Mouse (Mus musculus) left cerebral cortex, adult 2 months (tissue): ENCODE measurements around the gene Mfn1. TPM values are rescaled to one million over a fixed set of nuclear protein-coding genes. Genes with fewer than 3 reads are reported as not detected.

ENCODE experiments used
- DNase-seq, 2 experiments: peaks; one replicate each; pipeline ENCODE4 v3.0.0; 2021 to 2022; ENCODE audit warnings: low spot score in 2 of 2, mixed read lengths in 1 of 2; ENCODE audit errors: extremely low spot score in 1 of 2
- H3K27ac ChIP-seq: fragments of 200-600 bp; 2 replicates; pipeline ENCODE4 v1.8.1; 2022
- H3K4me3 ChIP-seq: fragments of 200-600 bp; 2 replicates; pipeline ENCODE4 v1.8.1; 2022
- CTCF ChIP-seq: fragments of 200-600 bp; IDR thresholded peaks from 2 replicates; pipeline ENCODE4 v1.8.1; 2022; ENCODE audit warnings: antibody characterized with exemption, mild to moderate bottlenecking, moderate library complexity
- intact Hi-C: fragments of 180-260 bp; cut with DNase I; formaldehyde crosslinking; loops from one replicate; pipeline ENCODE4 v1.15.1; 2025
- total RNA-seq, 2 experiments: library from RNA; stranded (reverse); gene quantifications; 2 replicates each; pipeline ENCODE4 v1.2.3; 2021

Gene Mfn1
- total RNA-seq, 2 experiments from 2014 or later, result 119 to 123 TPM

GRCm38 (mm10) chr3:32495856-32496710 is 33.2 kb upstream of the Mfn1 start:
- Histone ChIP-seq H3K27ac (no peak overlapping the region), H3K4me3 (no peak overlapping the region)
- intact Hi-C loops, result no loop called here
- DNase-seq, result no peak
- TF ChIP-seq CTCF, result no peak

GRCm38 (mm10) chr3:32496711-32497070 is 32.6 kb upstream of the Mfn1 start:
- Histone ChIP-seq H3K4me3 (no peak overlapping the region), H3K27ac (no peak overlapping the region)
- no peak for DNase-seq
- intact Hi-C loops, result no loop called here
- no peak for TF ChIP-seq CTCF

GRCm38 (mm10) chr3:32500346-32500745 is 28.9 kb upstream of the Mfn1 start:
- no peak overlapping the region for H3K27ac ChIP-seq
- no peak for TF ChIP-seq CTCF
- intact Hi-C loops, result no loop called here
- no peak overlapping the region for H3K4me3 ChIP-seq
- no peak for DNase-seq

- H3K4me3 ChIP-seq, result no peak overlapping the region
- TF ChIP-seq CTCF, result no peak
- no peak for DNase-seq
- intact Hi-C loops, result loop anchor here (5.0 kb wide), 2 partner anchors 34 to 714 kb away; no protein-coding TSS in a partner anchor
- no peak overlapping the region for H3K27ac ChIP-seq
These were observed 23.4 kb upstream of the Mfn1 start for GRCm38 (mm10) chr3:32505841-32506240.

- Histone ChIP-seq H3K4me3 (no peak overlapping the region), H3K27ac (no peak overlapping the region)
- no peak for TF ChIP-seq CTCF
- no peak for DNase-seq
- intact Hi-C loops, result loop anchor here (5.0 kb wide), 2 partner anchors 34 to 714 kb away; no protein-coding TSS in a partner anchor
These were observed 22.7 kb upstream of the Mfn1 start for GRCm38 (mm10) chr3:32506366-32507225.

GRCm38 (mm10) chr3:32508666-32509324 is 20.5 kb upstream of the Mfn1 start:
- Histone ChIP-seq H3K4me3 (peak overlapping the region; percentile 14; the same call in 1 of the 2 replicates), H3K27ac (peak overlapping the region; percentile 17; the same call in 1 of the 2 replicates)
- DNase-seq, result peak; percentile 63 to 67
- peak; percentile 90 for TF ChIP-seq CTCF
- intact Hi-C loops, result loop anchor here (1.0 to 5.0 kb wide), 4 partner anchors 36 to 716 kb away; partner anchors contain the start of gene Pik3ca

- peak within 1 kb of the TSS; percentile 79 for H3K4me3 ChIP-seq
- no peak for TF ChIP-seq CTCF
- peak within 1 kb of the TSS; percentile 85 for H3K27ac ChIP-seq
- intact Hi-C loops, result loop anchor here (2.0 to 5.0 kb wide), 3 partner anchors 37 to 717 kb away; partner anchors contain the start of gene Pik3ca
- DNase-seq, result no peak
These were observed 19.5 kb upstream of the Mfn1 start, which contains the start of gene Zfp639 for GRCm38 (mm10) chr3:32509496-32510374. TSS of gene Zfp639 (plus strand) at chr3:32510259.

GRCm38 (mm10) chr3:32510375-32511190 is 18.7 kb upstream of the Mfn1 start:
- intact Hi-C loops, result no loop called here
- peak; percentile 92 for DNase-seq
- peak overlapping the region; percentile 85 for H3K27ac ChIP-seq
- H3K4me3 ChIP-seq, result peak overlapping the region; percentile 79
- peak; percentile 71 for TF ChIP-seq CTCF

- intact Hi-C loops, result no loop called here
- peak in 1 of 2 experiments; percentile 22 for DNase-seq
- no peak overlapping the region; the same call in 1 of the 2 replicates for H3K27ac ChIP-seq
- peak overlapping the region; percentile 79 for H3K4me3 ChIP-seq
- TF ChIP-seq CTCF, result no peak
These were observed 18.1 kb upstream of the Mfn1 start for GRCm38 (mm10) chr3:32511191-32511550.
